Mouse (Mus musculus) v-Abl transformed pro-B cells (cell line): ENCODE measurements around the gene Abca14.
"Not testable (repeated sequence)": the region's sequence is repeated elsewhere in the genome, so short reads cannot be mapped to it uniquely, and the experiment has no call there.

Source experiments
- in situ Hi-C, 2 experiments: fragments of 400-800 bp; cut with MboI; formaldehyde crosslinking; loops; one replicate each; pipeline ENCODE4 v1.15.1; 2025; ENCODE audit not compliant: unreplicated experiment in 2 of 2

Abca14 gene

GRCm38 (mm10) chr7:120201231-120201744 lies 2.5 kb upstream of the Abca14 start:
- in situ Hi-C loops: no loop called here

- in situ Hi-C loops: no loop called here
Observed at GRCm38 (mm10) chr7:120201771-120202170, 2.0 kb upstream of the Abca14 start, which contains the start of gene Crym. Crym (minus strand) TSS chr7:120202111.

- in situ Hi-C loops: no loop called here
Observed at GRCm38 (mm10) chr7:120205989-120206388, 2.2 kb downstream of the Abca14 start.

- in situ Hi-C loops: loop anchor here in 1 of 2 experiments (25.0 kb wide), 1 partner anchor 584 kb away; the partner anchor contains the start of gene Gm5737
Observed at GRCm38 (mm10) chr7:120228541-120228940, 24.8 kb downstream of the Abca14 start.

GRCm38 (mm10) chr7:120241092-120241491 lies 37.3 kb downstream of the Abca14 start:
- in situ Hi-C loops: loop anchor here in 1 of 2 experiments (25.0 kb wide), 1 partner anchor 571 kb away; the partner anchor contains the start of gene Gm5737

- in situ Hi-C loops: no loop called here
Observed at GRCm38 (mm10) chr7:120271135-120271991, 67.6 kb downstream of the Abca14 start.

GRCm38 (mm10) chr7:120272110-120272509 lies 68.3 kb downstream of the Abca14 start:
- in situ Hi-C loops: no loop called here

GRCm38 (mm10) chr7:120285286-120285685 lies 81.5 kb downstream of the Abca14 start:
- in situ Hi-C loops: no loop called here

GRCm38 (mm10) chr7:120316086-120316485 lies 112.3 kb downstream of the Abca14 start:
- in situ Hi-C loops: no loop called here

GRCm38 (mm10) chr7:120322963-120323362 lies 119.2 kb downstream of the Abca14 start:
- in situ Hi-C loops: no loop called here

GRCm38 (mm10) chr7:120325911-120326310 lies 122.2 kb downstream of the Abca14 start:
- in situ Hi-C loops: not testable (repeated sequence)

GRCm38 (mm10) chr7:120327220-120328073 lies 123.7 kb downstream of the Abca14 start:
- in situ Hi-C loops: no loop called here

- in situ Hi-C loops: no loop called here
Observed at GRCm38 (mm10) chr7:120328087-120328793, 124.5 kb downstream of the Abca14 start, which contains the start of gene Abca15. Abca15 (plus strand) TSS chr7:120328670.

GRCm38 (mm10) chr7:120361159-120361558 lies 157.4 kb downstream of the Abca14 start:
- in situ Hi-C loops: no loop called here
